Mouse (Mus musculus): ENCODE data around the gene Hectd1. TPM values are rescaled to one million over a fixed set of nuclear protein-coding genes. Genes with fewer than 3 reads are reported as not detected.

The Hectd1 gene
- polyA plus RNA-seq, 1 experiment = 0.52 TPM

DNA sequence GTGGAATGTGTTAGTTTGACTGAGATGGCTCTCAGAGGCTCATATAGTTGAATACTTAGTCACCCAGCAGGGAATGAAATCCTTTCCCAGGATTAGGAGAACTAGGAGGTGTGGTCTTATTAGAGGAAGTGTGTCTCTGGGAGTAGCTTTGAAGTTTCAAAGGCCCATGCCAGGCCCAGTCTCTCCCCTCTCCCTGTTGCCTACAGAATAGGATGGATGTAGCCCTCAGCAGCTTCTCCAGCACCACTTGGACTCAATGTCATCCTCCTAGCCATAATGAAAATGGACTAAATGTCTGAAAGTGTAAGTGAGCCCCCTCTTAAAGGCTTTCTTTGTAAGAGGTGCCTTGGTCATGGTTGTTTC lies 72.8 kb downstream of the Hectd1 start:
- Histone ChIP-seq H3K36me3 (ENCODE audit: control insufficient read depth) (peaks cover 100% of the 10 kb centered on the region), H3K9me3 (ENCODE audit: control insufficient read depth, low read length) (no peaks in the 10 kb centered on the region), H3K4me3 (replicated peaks) (no peak overlapping the region), H3K27me3 (ENCODE audit: control insufficient read depth) (no peaks in the 10 kb centered on the region), H3K4me1 (ENCODE audit: control insufficient read depth) (no peaks in the 10 kb centered on the region)
- TF ChIP-seq GATA1 (IDR thresholded peaks at IDR 0.05; ENCODE audit: low read length) = no peak
- no peak for TF ChIP-seq TAL1 (IDR thresholded peaks at IDR 0.05; ENCODE audit: low read length)

DNA sequence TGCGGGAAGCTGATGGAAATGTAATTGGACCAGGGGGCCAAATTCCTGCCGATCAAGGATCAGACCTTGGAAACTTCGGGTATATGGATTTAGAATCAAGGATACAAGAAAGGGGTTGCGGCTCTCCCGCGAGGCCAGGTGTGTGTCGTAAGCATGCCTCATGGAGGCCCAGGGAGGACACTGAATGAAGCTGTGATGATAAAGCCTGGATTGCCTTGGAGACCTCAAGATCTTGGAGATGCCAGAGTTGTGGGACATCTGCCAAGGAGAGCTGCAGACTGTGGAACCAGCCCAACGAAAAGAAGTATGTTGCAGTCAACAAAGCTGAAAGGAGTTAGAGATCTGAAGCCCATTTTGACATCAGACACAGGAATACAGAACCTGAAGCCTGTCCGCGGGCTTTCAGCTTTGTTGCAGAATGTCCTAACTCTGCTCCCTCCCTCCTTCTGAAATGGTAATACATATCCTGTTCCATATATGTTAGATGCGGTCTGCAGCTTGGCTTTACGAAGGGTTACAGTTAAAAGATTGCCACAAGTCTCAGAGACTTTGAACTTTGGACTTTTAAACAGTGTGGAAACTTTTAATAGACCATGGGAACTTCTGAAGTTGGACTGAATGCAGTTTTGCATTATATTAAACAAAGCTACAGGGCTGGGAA lies 73.3 kb downstream of the Hectd1 start:
- Histone ChIP-seq H3K4me1 (ENCODE audit: control insufficient read depth) (no peaks in the 10 kb centered on the region), H3K27me3 (ENCODE audit: control insufficient read depth) (no peaks in the 10 kb centered on the region), H3K4me3 (replicated peaks) (no peak overlapping the region), H3K9me3 (ENCODE audit: control insufficient read depth, low read length) (no peaks in the 10 kb centered on the region), H3K36me3 (ENCODE audit: control insufficient read depth) (peaks cover 100% of the 10 kb centered on the region)
- TF ChIP-seq GATA1 (IDR thresholded peaks at IDR 0.05; ENCODE audit: low read length) (no peak), TAL1 (IDR thresholded peaks at IDR 0.05; ENCODE audit: low read length) (no peak)

DNA sequence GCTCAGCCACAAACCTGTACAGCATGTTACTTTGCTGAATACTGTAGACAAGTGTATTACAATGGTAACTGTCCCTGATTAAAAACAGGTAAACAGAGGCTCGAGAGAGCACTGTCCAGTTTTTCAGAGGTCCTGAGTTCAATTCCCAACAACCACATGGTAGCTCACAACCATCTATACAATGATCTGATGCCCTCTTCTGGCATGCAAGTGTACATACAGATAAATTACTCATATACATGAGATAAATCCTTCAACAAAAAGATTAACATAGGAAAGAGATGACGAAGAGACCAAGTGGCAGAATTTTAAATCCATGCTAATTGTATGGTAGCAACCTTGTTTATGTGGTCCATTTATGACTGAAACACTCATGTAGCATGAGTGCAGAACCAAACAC lies 82.0 kb downstream of the Hectd1 start:
- Histone ChIP-seq H3K27me3 (ENCODE audit: control insufficient read depth) (no peaks in the 10 kb centered on the region), H3K9me3 (ENCODE audit: control insufficient read depth, low read length) (no peaks in the 10 kb centered on the region), H3K36me3 (ENCODE audit: control insufficient read depth) (peaks cover 97% of the 10 kb centered on the region), H3K4me1 (ENCODE audit: control insufficient read depth) (no peaks in the 10 kb centered on the region), H3K4me3 (replicated peaks) (no peak overlapping the region)
- TF ChIP-seq TAL1 (IDR thresholded peaks at IDR 0.05; ENCODE audit: low read length) = no peak
- TF ChIP-seq GATA1 (IDR thresholded peaks at IDR 0.05; ENCODE audit: low read length) = no peak

DNA sequence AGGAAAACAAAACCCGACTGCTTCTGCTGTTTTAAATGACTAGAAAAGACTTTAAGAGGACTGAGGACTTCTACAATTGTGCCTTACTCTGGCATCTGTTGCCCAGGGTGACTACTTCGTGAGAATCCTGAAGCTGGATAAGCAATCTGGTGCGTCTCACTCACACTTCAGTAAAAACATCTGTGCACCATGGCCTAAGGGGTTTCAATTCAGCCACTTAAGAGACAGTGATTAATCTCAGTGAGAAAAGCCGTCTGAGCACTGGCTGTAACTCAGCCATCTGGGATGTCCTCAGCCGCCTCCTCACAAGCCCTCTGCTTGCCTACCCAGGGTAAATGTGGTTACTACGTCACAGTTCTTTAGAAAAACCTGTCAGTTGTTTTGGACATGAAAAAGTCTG lies 84.4 kb downstream of the Hectd1 start:
- TF ChIP-seq GATA1 (IDR thresholded peaks at IDR 0.05; ENCODE audit: low read length) (no peak), TAL1 (IDR thresholded peaks at IDR 0.05; ENCODE audit: low read length) (no peak)
- H3K27me3 ChIP-seq (ENCODE audit: control insufficient read depth) = no peaks in the 10 kb centered on the region
- no peak overlapping the region for H3K4me3 ChIP-seq (replicated peaks)
- H3K9me3 ChIP-seq (ENCODE audit: control insufficient read depth, low read length) = no peaks in the 10 kb centered on the region
- no peaks in the 10 kb centered on the region for H3K4me1 ChIP-seq (ENCODE audit: control insufficient read depth)
- peaks cover 93% of the 10 kb centered on the region for H3K36me3 ChIP-seq (ENCODE audit: control insufficient read depth)

DNA sequence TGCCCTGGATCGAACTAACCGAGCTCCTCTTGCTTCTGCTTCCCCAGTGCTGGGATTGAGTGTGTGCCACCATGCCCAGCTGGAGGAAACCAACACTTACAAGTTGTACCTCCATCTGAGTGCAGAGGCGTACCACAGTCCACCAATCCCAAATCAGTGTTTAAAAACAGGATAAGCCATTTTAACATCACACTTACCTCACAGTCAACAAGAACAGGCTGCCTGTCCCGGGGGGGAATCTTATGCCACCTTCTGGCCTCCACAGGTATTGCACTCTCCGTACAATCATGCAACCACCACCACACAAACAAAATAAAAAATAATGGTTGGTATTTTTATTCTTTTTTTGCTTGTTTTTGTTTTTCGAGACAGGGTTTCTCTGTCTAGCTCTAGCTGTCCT lies 87.6 kb downstream of the Hectd1 start:
- no peak overlapping the region for H3K4me3 ChIP-seq (replicated peaks)
- TF ChIP-seq GATA1 (IDR thresholded peaks at IDR 0.05; ENCODE audit: low read length) (no peak), TAL1 (IDR thresholded peaks at IDR 0.05; ENCODE audit: low read length) (no peak)
- H3K9me3 ChIP-seq (ENCODE audit: control insufficient read depth, low read length) = no peaks in the 10 kb centered on the region
- no peaks in the 10 kb centered on the region for H3K27me3 ChIP-seq (ENCODE audit: control insufficient read depth)
- H3K36me3 ChIP-seq (ENCODE audit: control insufficient read depth) = peaks cover 72% of the 10 kb centered on the region
- H3K4me1 ChIP-seq (ENCODE audit: control insufficient read depth) = no peaks in the 10 kb centered on the region

DNA sequence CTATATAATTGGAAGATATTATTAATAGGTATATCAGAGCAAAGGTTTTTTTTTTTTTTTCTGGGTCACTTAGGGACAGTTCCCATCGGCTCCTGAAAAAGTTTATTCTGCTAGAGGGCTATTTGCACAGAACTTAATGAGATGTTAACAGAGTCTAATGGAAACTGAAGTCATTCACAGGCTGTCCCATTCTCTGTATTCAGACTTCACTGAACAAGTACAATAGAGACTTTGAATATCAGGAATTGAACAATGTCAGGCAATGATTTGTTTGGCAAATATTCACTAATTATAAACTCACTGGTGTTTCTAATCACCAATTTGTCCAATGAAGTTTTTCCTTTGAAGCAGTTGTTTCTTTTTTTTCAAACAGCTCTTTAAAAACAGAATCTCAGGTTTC lies 92.5 kb downstream of the Hectd1 start:
- TF ChIP-seq GATA1 (IDR thresholded peaks at IDR 0.05; ENCODE audit: low read length) = no peak
- TF ChIP-seq TAL1 (IDR thresholded peaks at IDR 0.05; ENCODE audit: low read length) = no peak
- Histone ChIP-seq H3K4me1 (ENCODE audit: control insufficient read depth) (no peaks in the 10 kb centered on the region; the same call in 1 of the 2 replicates), H3K9me3 (ENCODE audit: control insufficient read depth, low read length) (no peaks in the 10 kb centered on the region), H3K36me3 (ENCODE audit: control insufficient read depth) (peaks cover 27% of the 10 kb centered on the region), H3K4me3 (replicated peaks) (no peak overlapping the region), H3K27me3 (ENCODE audit: control insufficient read depth) (no peaks in the 10 kb centered on the region)

DNA sequence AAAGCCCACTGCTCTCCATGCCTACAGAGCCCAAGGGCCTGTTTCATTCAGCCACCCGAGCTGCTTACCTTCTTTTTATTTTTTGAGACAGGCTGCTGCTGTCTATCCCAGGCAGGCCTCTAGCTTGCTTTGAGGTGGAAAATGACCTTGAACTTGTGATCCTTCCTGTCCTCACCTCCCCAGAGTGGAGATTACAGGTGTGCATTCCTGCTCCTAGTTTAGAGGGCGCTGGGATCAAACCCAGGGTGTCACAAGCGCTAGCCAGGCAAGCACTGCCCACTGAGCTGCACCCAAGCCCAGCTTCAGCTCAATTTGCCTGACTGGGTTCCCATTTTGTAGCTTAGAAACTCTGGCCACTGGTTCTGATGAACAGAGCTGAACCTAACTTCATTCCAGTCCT lies 93.0 kb downstream of the Hectd1 start:
- Histone ChIP-seq H3K4me1 (ENCODE audit: control insufficient read depth) (no peaks in the 10 kb centered on the region; the same call in 1 of the 2 replicates), H3K27me3 (ENCODE audit: control insufficient read depth) (no peaks in the 10 kb centered on the region), H3K9me3 (ENCODE audit: control insufficient read depth, low read length) (no peaks in the 10 kb centered on the region), H3K36me3 (ENCODE audit: control insufficient read depth) (peaks cover 23% of the 10 kb centered on the region), H3K4me3 (replicated peaks) (no peak overlapping the region)
- no peak for TF ChIP-seq GATA1 (IDR thresholded peaks at IDR 0.05; ENCODE audit: low read length)
- TF ChIP-seq TAL1 (IDR thresholded peaks at IDR 0.05; ENCODE audit: low read length) = no peak

DNA sequence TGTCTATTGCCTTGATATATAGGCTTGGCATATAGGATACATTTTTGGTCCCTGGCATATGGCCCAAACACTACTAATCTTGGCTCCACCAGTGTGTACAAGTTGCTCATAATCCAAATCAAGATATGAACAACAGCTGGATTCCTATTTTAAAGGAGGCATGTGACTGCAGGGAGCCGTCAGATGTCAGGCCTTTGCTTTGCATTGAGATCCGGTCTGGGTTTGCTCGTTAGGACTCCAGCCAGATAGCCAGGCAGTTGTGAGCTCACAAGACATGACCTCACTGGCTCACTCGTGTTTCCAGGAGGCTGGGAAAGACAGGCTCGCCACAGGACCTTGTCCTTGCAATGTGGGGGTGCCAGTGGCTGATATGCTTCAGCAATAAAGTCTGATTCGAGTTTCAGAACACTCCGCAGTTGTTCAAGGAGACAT lies 93.5 kb downstream of the Hectd1 start:
- no peaks in the 10 kb centered on the region for H3K9me3 ChIP-seq (ENCODE audit: control insufficient read depth, low read length)
- H3K36me3 ChIP-seq (ENCODE audit: control insufficient read depth) = peaks cover 18% of the 10 kb centered on the region
- H3K27me3 ChIP-seq (ENCODE audit: control insufficient read depth) = no peaks in the 10 kb centered on the region
- TF ChIP-seq TAL1 (IDR thresholded peaks at IDR 0.05; ENCODE audit: low read length) = no peak
- TF ChIP-seq GATA1 (IDR thresholded peaks at IDR 0.05; ENCODE audit: low read length) = no peak
- no peak overlapping the region for H3K4me3 ChIP-seq (replicated peaks)
- H3K4me1 ChIP-seq (ENCODE audit: control insufficient read depth) = no peaks in the 10 kb centered on the region; the same call in 1 of the 2 replicates

DNA sequence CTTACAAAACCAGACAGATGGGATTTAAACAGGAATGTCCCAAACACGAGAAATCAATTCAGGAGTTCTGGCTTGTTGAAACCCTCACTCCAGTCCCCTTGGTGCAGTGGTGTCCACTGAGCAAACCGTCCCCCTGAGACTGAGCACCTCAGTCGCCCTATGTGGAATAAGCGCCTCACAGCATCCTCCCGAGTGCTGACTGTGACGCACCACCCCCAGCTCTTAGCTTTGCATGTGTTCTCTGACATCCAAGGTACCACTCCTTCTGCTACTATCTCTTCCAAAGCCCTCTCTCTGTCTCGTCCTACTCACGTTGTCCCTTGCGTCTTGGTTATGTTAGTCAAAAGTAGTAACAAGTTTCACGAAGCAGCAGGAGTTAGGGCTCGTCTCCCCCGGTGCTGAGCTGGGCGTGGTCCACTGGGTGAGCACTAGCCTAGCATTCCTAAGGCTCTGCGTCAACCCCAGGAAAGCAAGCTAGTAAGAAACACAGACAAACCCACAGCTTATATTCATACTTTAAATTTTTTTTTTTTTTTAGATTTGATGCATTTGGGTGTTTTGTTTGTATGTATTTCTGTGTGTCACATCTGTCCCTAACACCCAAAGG lies 94.6 kb downstream of the Hectd1 start:
- peaks cover 8% of the 10 kb centered on the region for H3K36me3 ChIP-seq (ENCODE audit: control insufficient read depth)
- H3K4me3 ChIP-seq (replicated peaks) = no peak overlapping the region
- TF ChIP-seq GATA1 (IDR thresholded peaks at IDR 0.05; ENCODE audit: low read length) = no peak
- no peak for TF ChIP-seq TAL1 (IDR thresholded peaks at IDR 0.05; ENCODE audit: low read length)
- no peaks in the 10 kb centered on the region for H3K9me3 ChIP-seq (ENCODE audit: control insufficient read depth, low read length)
- no peaks in the 10 kb centered on the region; the same call in 1 of the 2 replicates for H3K4me1 ChIP-seq (ENCODE audit: control insufficient read depth)
- H3K27me3 ChIP-seq (ENCODE audit: control insufficient read depth) = no peaks in the 10 kb centered on the region

Measured in erythroblast, embryonic 14.5 days (primary cell).